Mouse (Mus musculus) G1E (cell line): Measurements from ENCODE around the gene Ugcg.

ENCODE experiments used
- CTCF ChIP-seq: IDR thresholded peaks from 2 replicates; pipeline ENCODE4 v1.5.1; 2012; ENCODE audit warnings: low read depth, low read length, inconsistent platforms, mixed read lengths
- GATA1 ChIP-seq: IDR thresholded peaks from 2 replicates; pipeline ENCODE4 v1.6.1; 2012; ENCODE audit warnings: borderline replicate concordance, low read length, inconsistent platforms, mixed read lengths
- GATA2 ChIP-seq: IDR thresholded peaks from 2 replicates; pipeline ENCODE4 v1.6.1; 2012; ENCODE audit warnings: low read depth, low read length, inconsistent platforms, borderline replicate concordance
- POLR2AphosphoS5 ChIP-seq: IDR thresholded peaks from 2 replicates; pipeline ENCODE4 v1.6.1; 2012; ENCODE audit warnings: low read depth, low read length, inconsistent platforms; ENCODE audit not compliant: insufficient replicate concordance
- TAL1 ChIP-seq: conservative IDR thresholded peaks from 2 replicates; pipeline ENCODE4 v1.6.1; 2012; ENCODE audit warnings: low read depth, low read length, inconsistent platforms, mixed read lengths

GRCm38 (mm10) chr4:59228951-59229350 lies 39.9 kb downstream of the Ugcg start:
- TF ChIP-seq CTCF (no peak), TAL1 (no peak), GATA1 (no peak), POLR2AphosphoS5 (no peak), GATA2 (no peak)
